Mouse (Mus musculus) urinary bladder, postnatal 10 days (tissue): Measurements from ENCODE around the gene Acap2.

ENCODE experiments used
- DNase-seq: peaks from one replicate; pipeline ENCODE4 v3.0.0; 2022; ENCODE audit warnings: low spot score

Gene Acap2

DNA sequence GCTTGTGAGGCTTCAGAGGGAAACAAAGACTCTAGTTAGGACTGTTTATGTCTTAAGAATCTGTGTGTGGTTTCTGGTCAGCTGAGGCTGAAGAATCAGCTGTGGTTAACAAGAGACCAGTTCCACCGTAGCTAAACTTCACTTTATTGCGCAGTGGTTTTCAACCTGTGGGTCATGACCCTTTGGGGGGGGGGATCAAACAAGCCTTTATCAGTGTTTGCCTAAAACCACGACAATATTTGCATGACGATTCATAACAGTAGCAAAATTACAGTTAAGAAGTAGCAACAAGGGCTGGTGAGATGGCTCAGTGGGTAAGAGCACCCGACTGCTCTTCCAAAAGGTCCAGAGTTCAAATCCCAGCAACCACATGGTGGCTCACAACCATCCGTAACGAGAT, 4.7 kb upstream of the Acap2 start:
- no peak for DNase-seq

DNA sequence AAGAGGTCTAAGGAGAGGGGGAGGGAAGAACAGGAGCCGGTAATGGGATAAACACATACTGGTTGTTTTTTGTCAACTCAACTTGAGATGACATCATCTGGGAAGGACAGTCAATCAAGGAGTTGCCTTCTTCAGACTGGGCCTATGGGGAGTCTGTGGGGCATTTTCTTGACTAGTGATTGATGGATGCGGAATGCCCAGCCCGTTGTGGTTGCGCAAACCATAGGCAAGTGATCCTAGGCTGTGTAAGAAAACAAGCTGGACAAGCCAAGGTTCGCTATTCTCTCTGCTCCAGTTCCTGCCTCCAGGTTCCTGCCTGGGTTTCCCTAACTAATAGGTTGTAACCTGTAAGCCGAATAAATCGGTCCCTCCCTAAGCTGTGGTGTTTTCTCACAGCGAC, 4.1 kb upstream of the Acap2 start:
- DNase-seq: no peak

DNA sequence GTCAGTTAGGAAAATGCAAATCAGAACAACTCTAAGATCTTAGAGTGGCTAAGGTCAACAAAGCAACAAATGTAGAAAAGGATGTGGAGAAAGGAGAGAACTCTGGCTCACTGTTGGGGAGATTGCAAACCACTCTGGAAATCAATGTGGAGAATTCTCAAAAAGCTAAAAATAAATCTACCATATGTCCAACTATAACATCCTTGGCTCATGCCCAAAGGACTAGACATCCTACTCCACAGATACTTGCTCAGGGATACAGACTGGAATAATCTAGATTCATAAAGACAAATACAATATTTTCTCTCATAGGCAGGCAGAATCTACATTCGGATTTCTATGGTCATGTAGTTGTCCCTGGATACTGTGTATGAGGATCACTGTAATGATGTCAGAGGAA, 3.2 kb upstream of the Acap2 start:
- DNase-seq: no peak

DNA sequence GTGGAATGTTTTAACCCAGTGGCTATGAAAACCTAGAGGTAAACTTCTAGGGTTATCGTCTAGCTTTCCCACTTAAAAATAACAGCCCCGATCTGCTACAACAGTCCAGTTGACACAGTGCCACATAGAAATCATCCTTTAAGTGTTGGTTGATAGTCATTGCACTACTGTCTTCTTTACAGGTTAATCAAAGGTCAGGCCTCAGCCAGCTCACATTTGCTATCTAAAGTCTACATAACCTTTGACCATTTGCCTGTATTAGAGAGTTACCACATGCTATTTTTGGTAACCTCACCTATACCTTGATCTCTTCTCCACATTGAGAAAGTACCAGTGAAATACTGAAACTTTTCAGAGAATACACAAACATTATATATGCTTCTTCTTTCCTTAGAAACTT, 659 bp upstream of the Acap2 start:
- no peak for DNase-seq

DNA sequence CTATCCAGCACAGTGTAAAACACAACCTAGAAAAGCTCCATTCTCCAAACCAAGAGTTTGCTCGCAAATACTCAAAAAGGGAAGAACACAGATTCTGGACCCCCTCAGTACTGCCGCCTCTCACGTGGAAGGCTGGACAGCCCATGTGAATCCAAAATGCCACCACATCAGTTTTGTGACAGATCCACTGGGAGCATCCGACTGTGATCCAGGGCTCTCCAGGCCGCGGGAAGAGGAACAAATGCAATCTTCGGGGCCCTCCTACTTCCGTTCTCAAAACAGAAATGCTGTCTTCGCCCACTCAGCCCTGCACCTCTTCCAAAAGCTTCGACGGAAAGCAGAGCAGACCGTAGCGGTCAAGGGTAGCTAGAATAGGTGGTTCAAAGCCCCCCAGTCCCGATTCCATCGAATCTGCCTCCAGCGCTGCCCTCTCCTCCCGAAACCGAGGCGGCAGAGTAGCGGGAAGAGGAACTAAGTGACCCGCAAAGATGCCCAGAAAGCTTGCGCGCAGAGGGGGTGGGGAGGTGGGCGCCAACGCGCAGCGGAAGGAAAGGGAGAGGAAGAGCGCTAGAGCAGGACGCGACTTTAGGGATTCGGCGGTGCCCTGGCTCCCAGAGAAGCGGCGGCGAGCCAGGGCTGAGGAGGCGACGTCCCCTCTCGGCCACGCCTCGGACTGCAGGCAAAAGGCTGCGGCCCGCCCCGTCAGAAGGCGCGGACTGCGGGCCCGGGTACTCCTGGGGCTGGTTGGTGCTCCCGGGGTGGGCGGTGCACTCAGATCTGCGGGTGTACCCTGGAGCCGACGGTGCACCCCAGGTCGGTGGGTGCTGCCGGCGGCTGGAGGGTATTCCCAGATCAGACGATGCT, 887 bp downstream of the Acap2 start:
- peak; percentile 30 for DNase-seq

DNA sequence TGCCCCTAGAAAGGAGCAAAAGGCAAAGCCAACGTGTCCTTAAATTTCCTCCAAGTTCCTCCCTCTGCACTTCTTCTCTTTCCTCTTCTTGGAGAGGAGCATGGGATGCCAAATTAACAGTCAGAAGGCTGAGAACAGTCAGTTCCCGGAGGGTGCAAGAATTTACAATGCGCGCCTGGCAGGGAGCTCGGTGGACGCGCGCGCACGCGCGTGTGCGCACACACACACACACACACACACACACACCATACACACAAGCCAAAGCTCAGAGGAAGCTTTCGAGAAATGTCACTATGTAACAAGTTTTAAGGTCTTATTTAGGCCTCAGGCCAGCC, 1.5 kb downstream of the Acap2 start:
- no peak for DNase-seq

DNA sequence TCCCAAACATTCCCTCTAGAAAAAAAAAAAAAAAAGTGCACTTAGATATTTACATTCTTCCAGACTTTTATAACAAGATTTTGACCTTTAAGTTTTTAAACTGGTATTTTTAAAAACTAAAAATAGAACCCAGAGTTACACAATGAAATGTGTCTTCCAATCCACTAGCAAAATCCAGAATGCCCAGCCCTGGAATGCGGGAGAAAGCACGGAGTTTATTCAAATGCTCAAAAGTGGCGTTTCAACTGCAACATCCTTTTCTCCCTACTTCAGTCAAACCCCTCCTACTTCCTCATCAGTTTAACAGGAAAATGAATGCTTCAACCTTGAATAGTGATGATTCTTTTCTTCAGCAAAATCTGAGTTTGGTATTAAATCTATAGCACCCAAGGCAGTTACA, 4.1 kb downstream of the Acap2 start:
- DNase-seq: no peak

DNA sequence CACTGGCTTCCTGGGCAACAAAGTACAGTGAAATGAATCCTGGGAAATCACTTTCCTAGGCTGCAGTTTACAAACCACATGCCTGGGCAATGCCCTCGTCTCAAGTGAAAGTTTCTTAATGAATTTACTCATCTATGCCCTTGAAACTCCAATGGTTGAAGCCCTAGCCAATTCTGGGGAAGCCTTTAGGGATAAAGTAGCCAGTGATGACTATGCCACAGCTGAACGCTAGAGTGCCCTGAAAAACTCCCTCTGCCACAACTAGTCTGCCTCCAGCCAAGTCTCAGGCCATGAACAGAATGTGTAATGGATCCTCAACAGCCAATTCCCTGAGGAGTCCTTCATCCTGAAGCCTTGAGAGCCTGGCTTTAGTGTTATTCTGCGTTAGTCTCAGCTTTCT, 8.5 kb downstream of the Acap2 start:
- no peak for DNase-seq

DNA sequence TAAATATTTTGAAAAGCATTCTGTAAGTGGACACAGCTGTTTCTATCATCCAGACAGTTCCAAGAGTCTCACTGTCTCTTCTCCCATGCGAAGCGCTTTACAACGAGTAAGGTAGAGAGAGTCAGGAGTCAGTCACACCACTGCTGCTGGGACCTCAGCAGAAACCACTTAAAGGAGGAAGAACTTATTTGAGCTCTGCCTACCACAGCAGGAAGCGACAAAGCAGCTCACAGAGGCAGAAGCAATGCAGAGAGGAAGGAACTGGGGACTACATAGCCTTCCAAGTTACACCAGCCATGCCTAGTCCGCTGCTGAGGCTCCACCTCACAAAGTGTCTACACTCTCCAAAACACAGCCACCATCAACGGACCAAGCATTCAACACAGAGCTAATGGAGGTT, 9.2 kb downstream of the Acap2 start:
- no peak for DNase-seq

DNA sequence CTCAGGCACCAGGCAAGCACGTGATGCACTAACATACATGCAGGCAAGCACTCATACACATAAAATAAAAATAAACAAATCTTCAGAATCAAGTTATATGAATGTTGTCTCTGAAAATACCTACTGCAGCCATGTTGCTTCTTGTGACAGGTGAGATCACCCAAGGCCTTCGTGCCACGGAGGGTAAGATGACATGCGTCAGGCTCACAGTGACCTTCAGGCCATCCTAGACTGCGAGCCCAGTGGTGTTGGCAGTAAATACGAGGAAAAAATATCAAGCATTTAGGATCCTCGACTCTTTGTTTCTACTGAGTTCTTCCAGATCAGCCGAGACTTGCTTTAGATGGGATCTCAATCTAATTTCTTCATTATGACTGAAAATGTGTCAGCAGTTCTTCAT, 10.6 kb downstream of the Acap2 start:
- DNase-seq: no peak

DNA sequence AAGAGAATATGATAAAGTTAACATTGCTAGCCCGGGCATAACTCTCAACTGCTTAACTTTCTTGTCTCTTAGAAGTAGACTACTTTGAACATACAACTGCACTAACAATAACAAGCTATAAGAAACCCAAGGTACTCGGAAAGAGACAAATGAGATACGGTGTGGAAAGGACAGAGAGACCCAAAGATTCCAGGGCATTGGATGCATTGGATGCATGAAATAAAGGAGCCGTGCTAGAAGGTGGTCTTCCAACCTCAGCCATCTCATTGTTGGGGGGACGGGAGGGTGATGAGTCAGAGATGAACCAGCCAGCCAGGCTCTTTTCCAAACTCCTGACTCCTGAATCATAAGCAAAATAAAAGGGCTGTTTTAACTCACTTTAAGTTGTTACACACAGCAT, 11.8 kb downstream of the Acap2 start:
- DNase-seq: no peak

DNA sequence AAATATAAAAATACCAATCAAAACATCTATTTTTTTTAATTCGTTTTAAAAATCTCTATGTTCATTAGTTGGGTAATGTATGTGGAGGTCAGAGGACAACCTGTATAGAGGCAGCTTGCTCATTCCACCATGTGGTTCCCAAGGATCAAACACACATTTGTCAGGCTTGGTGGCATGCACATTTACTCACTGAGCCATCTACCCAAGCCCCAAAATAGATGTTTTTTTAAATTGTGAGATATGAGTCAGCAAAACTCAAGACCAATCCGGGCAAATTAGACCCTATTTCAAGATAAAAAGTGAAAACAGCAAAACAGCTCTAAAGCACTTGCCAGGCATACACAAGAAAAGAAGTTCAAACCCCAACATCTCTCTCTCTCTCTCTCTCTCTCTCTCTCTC, 12.2 kb downstream of the Acap2 start:
- DNase-seq: no peak

DNA sequence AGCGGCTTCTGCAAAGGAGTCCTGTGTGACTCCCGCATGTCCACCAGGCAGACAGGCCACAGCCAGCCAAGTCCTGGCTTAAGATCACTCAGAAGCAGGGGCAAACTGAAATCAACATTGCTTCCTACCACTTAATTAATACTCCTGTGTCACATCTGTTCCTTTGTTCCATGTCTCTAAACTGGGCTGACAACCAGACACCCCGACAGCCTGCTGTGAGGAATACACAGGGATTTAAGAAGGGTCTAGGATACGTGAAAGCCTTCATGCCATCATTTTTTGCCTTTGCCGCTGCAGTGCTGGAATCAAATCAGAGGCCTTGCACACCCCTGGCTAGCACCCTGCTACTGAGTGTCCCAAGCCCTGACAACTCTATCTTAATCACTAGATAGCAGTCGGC, 12.8 kb downstream of the Acap2 start:
- DNase-seq: no peak

DNA sequence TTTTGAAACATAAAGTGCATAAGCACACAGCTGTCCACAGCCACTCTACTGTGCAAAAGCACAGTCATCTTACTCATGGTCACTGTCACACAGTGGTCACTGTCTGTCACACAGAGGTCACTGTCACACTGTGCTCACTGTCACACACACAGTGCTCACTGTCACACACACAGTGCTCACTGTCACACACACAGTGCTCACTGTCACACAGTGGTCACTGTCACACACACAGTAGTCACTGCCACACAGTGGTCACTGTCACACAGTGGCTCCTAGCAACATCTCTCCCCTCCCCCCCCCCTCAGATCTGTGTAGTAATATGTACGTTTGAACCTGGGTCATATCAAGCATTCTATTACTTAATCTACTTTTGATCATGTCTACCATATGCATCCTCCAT, 13.9 kb downstream of the Acap2 start:
- DNase-seq: no peak

DNA sequence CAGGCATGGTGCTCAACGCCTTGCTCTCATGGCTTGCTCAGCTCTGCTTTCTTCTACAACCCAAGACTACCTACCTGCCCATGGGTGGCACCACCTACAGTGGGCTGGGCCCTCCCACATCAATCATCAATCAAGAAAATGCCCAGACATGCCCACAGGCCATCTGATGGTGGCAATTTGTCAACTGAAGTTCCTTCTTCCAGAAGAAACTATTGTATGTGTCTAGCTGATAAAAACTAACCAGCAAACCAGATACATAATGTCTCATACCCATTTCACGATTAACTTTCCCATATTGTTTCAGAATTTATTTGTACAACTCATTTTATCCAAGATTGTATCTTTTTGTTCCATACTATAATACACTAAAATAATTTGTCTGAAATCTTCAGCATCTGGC, 15.3 kb downstream of the Acap2 start:
- no peak for DNase-seq

DNA sequence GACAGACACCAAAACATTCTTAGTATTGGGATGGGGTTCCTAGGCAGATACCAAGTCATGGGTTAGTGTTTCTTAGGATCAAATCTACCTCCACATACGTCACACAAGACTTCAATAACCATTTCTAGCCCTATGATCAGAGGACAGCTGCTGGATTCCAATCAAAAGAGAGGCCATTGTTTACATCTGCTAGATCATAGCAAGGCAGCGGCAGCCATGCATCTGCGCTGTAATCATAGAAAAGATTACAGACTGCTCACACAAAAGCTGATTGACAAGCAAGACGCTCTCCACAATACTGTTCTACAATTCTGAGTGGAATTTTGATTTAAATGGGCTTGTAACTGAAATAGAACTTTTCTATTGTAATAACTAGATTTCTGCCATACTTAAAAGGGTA, 16.3 kb downstream of the Acap2 start:
- DNase-seq: no peak

DNA sequence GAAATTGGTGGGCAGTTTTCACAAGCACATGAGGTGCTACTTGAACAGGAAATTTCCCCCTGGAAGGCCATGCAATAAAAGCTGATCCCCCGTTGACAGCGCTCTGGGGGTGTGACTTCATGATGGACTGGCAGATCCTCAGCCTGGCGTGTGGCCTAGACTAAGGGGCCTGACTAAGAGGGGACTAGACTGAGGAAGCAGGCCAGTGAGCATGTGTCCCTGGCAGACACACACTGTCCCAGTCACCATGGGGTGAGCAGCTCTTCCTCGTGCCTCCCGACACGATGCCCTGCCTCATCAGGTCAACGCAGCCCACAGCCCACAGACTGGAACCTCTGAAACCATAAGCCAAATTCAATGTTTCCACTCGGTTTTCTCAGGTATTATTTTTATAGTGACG, 18.5 kb downstream of the Acap2 start:
- no peak for DNase-seq

DNA sequence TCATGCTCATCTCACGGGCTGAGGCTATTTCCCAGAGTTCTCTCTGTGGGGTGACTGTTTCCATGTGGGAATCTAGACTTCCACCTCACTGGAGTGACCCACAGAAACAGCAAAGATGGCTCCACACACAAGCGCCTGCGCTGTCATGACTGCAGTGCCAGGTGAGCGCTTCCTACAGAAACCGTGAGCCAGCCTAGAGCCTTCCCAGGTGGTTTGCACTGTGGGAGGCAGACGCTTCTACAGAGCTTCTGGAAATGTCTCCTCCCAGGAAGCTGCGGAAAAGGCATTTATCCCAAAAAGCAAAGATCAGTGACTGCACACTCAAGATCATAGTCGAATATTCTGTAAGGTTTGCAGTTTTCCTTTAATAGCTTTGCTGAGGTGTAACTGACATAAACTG, 20.2 kb downstream of the Acap2 start:
- DNase-seq: no peak

DNA sequence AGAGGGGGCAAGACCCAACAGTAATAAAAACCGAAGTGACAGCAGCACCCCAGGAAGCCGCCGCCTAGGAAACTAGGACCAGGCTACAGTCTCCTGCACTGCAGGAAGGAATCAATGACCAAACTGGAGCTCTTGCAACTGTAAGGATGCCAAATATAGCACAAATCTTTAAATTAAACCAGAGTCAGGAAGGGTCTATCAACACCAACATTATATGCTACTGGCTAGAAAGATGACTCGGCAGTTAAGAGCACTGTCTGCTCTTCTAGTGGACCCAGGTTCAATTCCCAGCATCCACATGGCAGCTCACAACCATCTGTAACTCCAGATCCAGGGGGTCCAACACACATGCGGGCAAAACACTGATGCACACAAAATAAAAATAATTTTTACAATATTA, 21.7 kb downstream of the Acap2 start:
- DNase-seq: no peak

DNA sequence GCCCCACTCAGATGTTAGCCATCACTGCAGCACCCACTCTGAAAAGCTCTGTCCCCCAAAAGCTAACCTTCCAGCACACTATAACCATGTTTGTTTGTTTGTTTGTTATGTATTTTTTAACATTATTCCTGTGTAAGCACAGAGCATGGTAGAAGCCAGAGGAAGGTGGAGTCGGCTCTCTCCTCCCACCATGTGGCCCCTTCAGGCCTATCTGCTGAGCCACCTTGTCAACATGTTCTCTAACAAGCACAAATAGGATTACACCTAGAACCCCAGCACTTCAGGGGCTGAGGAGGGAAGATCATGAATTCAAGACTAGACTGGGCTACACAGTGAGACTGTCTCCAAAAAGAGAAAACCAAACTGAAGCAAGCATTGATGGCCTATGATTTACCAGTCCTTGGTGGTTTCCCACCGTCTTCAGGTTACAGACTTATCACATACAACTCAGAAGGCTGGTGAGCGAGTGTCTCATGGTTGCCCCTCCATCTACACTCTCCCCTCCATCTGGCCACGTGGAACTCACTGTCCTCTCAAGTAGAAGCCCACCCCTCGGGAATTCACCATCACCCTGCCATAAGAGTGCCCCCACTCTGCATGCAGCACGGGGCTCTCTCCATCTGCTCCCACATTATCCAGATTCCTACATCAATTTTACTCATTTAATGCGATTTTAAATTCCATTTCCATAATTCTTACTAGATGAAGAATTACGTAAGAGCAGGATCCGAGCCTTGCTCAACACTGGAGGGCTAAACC, 26.0 kb downstream of the Acap2 start:
- DNase-seq: no peak

DNA sequence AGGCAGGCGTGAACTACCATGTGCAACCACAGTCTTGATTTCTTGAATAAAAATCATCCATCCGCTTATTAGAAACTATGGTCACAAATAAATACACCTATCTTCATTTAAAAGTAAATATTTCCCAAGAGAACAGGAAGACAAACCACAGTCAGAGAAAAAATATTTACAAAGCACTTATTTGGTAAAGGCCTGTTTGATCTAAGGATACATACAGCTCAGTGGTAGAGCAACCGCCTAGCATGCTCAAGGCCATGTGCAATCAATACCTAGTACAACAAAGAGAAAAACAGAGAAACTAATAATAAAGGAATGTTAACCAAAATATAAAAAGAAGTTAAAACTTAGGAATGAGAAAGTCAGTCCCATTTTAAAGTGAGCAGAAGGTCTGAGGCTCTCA, 28.8 kb downstream of the Acap2 start:
- no peak for DNase-seq

DNA sequence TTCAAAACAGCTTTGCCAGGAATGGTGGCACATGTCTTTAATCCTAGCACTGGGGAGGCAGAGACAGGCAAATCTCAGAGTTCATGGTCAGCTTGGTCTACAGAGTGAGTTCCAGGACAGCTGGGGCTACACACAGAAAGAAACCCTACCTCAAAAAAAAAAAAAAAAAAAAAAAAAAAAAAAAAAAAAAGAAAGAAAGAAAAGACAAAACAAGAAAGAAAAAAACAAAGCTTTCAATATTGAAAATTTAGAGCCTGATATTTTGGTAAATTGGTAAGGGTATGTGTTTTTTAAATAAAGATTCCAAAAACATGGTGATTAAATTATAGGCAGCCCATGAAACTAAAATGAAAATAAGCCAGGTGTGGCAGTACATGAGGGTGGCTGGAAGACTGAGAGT, 29.6 kb downstream of the Acap2 start:
- DNase-seq: no peak

DNA sequence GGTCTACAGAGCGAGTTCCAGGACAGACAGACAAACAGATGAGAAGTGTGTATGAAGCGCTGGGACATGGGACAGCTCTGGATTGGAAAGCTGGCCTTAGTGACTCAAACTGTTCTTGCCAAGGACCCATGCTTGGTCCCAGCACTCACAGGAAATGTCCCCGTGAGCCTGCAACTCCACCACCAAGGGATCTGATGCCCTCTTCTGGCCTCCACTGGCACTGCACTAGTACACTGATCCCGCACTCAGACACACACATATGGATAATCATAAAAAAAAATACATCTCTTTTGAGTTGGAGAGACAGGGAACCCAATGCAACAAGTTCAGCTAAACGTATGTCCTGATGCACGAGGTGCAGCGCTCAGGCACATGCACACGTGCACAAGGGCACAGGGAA, 30.7 kb downstream of the Acap2 start:
- no peak for DNase-seq

DNA sequence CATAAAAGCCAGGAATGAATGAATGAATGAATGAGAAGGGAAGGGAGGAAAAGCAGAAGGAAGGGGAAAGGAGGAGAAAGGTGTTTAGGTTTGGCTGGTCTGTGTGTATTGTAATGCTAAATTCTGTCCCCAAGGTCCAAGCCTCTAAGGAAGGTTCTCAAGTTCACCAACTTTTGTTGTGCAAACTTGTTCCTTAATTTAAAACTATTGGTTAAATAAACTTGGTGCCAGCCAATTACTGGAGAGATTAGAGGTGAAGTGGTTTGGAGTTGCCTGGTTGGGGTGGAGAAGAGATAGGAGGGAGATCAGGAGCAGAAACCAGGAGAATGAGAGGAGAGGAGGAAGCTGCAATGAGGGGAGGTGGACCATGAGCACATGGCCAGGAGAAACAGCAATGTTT, 31.4 kb downstream of the Acap2 start:
- no peak for DNase-seq
